Mouse (Mus musculus) embryonic facial prominence, embryonic 12.5 days (tissue): ENCODE results near the gene Vmp1. TPM values are rescaled to one million over a fixed set of nuclear protein-coding genes. Genes with fewer than 3 reads are reported as not detected.

Experiments used
- ATAC-seq: fragments of 200-750 bp; cut with Nextera tagmentation; 2 replicates; pipeline ENCODE4 v1.8.0; 2017; ENCODE audit not compliant: insufficient number of reproducible peaks, insufficient read depth, low FRiP score, low TSS enrichment
- H3K27ac ChIP-seq: fragments of 300-500 bp; sonication (generic); 2 replicates; pipeline ENCODE4 v1.5.1; 2016; ENCODE audit warnings: mild to moderate bottlenecking
- H3K27me3 ChIP-seq: fragments of 300-500 bp; sonication (generic); 2 replicates; pipeline ENCODE4 v1.6.1; 2016; ENCODE audit warnings: mild to moderate bottlenecking, moderate library complexity
- H3K36me3 ChIP-seq: fragments of 300-500 bp; sonication (generic); 2 replicates; pipeline ENCODE4 v1.6.1; 2016; ENCODE audit warnings: mild to moderate bottlenecking
- H3K4me1 ChIP-seq: fragments of 300-500 bp; sonication (generic); 2 replicates; pipeline ENCODE4 v1.6.1; 2016
- H3K4me2 ChIP-seq: fragments of 300-500 bp; sonication (generic); replicated peaks from 2 replicates; pipeline ENCODE4 v1.6.1; 2016; ENCODE audit warnings: mild to moderate bottlenecking, moderate library complexity
- H3K4me3 ChIP-seq: fragments of 300-500 bp; sonication (generic); 2 replicates; pipeline ENCODE4 v1.5.1; 2016; ENCODE audit warnings: mild to moderate bottlenecking
- H3K9ac ChIP-seq: fragments of 300-500 bp; sonication (generic); 2 replicates; pipeline ENCODE4 v1.6.1; 2016; ENCODE audit warnings: mild to moderate bottlenecking, moderate library complexity
- H3K9me3 ChIP-seq: fragments of 300-500 bp; sonication (generic); 2 replicates; pipeline ENCODE4 v1.6.1; 2016; ENCODE audit warnings: mild to moderate bottlenecking, moderate library complexity
- WGBS: fragments of 180-500 bp; shearing (Covaris S2); methylation state at CpG from one replicate; pipeline ENCODE4 v1.1.7; 2016; 5-methylcytosine and 5-hydroxymethylcytosine counted together
- polyA plus RNA-seq: library from polyadenylated mRNA; unstranded; fragments of >200 nt; fragmentation: Nextera tagmentation; extraction: Ambion mirVana; gene quantifications from 2 replicates; pipeline ENCODE4 v1.2.1, GENCODE M21; 2016

Vmp1 gene
- polyA plus RNA-seq, 1 experiment from 2014 or later = 84.7 TPM

GRCm38 (mm10) chr11:86586177-86586867, 97.3 kb downstream of the Vmp1 start:
- Histone ChIP-seq H3K4me1 (peaks cover 15% of the 10 kb centered on the region), H3K4me2 (peak overlapping the region; percentile 53), H3K9me3 (no peaks in the 10 kb centered on the region), H3K9ac (peak overlapping the region; percentile 10; the same call in 1 of the 2 replicates), H3K4me3 (peak overlapping the region; percentile 28), H3K27me3 (no peaks in the 10 kb centered on the region), H3K27ac (0 out of 2 replicates have a peak overlapping the region, but pooled peaks have one; percentile 55), H3K36me3 (no peaks in the 10 kb centered on the region)
- WGBS = 19% methylated on average over 12 of the region's 12 CpGs
- ATAC-seq = peak; percentile 35; the same call in 1 of the 2 replicates

- no peaks in the 10 kb centered on the region for H3K27me3 ChIP-seq
- H3K4me2 ChIP-seq = peak overlapping the region; percentile 24
- ATAC-seq = no peak
- WGBS = 38% methylated on average over 3 of the region's 3 CpGs
- H3K9ac ChIP-seq = no peak overlapping the region
- H3K4me3 ChIP-seq = peak overlapping the region; percentile 8; the same call in 1 of the 2 replicates
- H3K9me3 ChIP-seq = no peaks in the 10 kb centered on the region
- peaks cover 22% of the 10 kb centered on the region for H3K4me1 ChIP-seq
- peak overlapping the region; percentile 54; the same call in 1 of the 2 replicates for H3K27ac ChIP-seq
- no peaks in the 10 kb centered on the region for H3K36me3 ChIP-seq
These were observed 98.0 kb downstream of the Vmp1 start for GRCm38 (mm10) chr11:86585598-86585984.

- Histone ChIP-seq H3K9ac (no peak overlapping the region), H3K4me1 (peaks cover 24% of the 10 kb centered on the region), H3K9me3 (no peaks in the 10 kb centered on the region), H3K27me3 (no peaks in the 10 kb centered on the region), H3K4me3 (peak overlapping the region; percentile 8; the same call in 1 of the 2 replicates), H3K4me2 (peak overlapping the region; percentile 24; the same call in 1 of the 2 replicates), H3K36me3 (no peaks in the 10 kb centered on the region), H3K27ac (no peak overlapping the region)
- ATAC-seq = no peak
- WGBS = 72% methylated on average over 7 of the region's 7 CpGs
These were observed 98.6 kb downstream of the Vmp1 start for GRCm38 (mm10) chr11:86584898-86585597.

DNA sequence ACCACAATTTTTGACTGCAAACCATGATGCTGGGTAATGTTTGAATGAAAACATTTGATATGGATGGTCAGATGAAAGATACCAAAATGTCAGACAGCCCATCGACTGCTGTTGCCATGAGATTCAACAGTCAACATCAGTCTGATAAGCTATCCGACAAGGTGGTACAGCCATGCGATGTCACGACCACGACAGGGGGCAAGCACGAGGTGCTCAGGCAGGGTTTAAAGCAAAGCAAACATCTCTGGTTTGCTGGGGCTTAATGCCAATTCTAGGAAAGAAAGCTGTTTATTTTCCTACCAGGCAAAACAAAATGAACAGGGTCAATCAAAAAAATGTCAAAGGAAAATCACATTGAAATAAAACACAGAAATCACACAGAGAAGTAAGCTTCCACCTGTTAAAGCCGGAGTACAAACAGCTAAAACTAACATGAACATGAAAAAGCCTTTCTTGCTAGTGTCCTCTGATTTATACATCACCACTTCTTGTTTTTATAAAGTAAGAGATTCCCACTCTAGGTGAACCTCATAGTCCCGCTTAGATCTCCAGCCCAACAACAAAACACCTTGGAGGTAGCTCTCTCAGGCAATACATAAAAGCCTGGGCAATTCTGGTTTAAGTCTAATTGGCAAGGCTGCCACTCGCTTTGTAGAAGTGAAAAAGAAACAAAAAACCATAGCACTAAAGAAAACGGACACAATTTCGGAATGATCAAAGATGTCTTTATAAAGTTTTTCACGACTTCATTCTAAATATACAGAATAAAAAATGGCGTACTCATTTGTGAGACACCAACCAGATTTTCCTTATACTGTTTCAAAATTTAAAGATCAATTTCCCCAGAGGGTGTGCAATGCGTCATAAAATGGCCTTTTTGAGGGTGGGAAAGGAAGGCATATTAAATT, 99.4 kb downstream of the Vmp1 start:
- H3K9me3 ChIP-seq = no peaks in the 10 kb centered on the region
- WGBS = 88% methylated on average over 14 of the region's 14 CpGs
- no peak for ATAC-seq
- H3K4me3 ChIP-seq = no peak overlapping the region
- H3K4me1 ChIP-seq = peaks cover 25% of the 10 kb centered on the region
- no peak overlapping the region for H3K27ac ChIP-seq
- H3K27me3 ChIP-seq = no peaks in the 10 kb centered on the region
- H3K4me2 ChIP-seq = no peak overlapping the region
- no peaks in the 10 kb centered on the region for H3K36me3 ChIP-seq
- H3K9ac ChIP-seq = no peak overlapping the region

GRCm38 (mm10) chr11:86583313-86583825, 100.3 kb downstream of the Vmp1 start:
- no peak for ATAC-seq
- Histone ChIP-seq H3K9ac (no peak overlapping the region), H3K9me3 (no peaks in the 10 kb centered on the region), H3K4me3 (no peak overlapping the region), H3K4me2 (no peak overlapping the region), H3K4me1 (peaks cover 29% of the 10 kb centered on the region), H3K27ac (no peak overlapping the region), H3K36me3 (no peaks in the 10 kb centered on the region), H3K27me3 (no peaks in the 10 kb centered on the region)
- WGBS = 90% methylated on average over 3 of the region's 3 CpGs

- H3K9me3 ChIP-seq = no peaks in the 10 kb centered on the region
- no peak overlapping the region for H3K9ac ChIP-seq
- H3K36me3 ChIP-seq = no peaks in the 10 kb centered on the region
- no peak for ATAC-seq
- 88% methylated on average over 7 of the region's 7 CpGs for WGBS
- H3K4me3 ChIP-seq = no peak overlapping the region
- H3K4me1 ChIP-seq = peaks cover 33% of the 10 kb centered on the region
- no peaks in the 10 kb centered on the region for H3K27me3 ChIP-seq
- H3K27ac ChIP-seq = no peak overlapping the region
- no peak overlapping the region for H3K4me2 ChIP-seq
These were observed 100.9 kb downstream of the Vmp1 start for GRCm38 (mm10) chr11:86582543-86583260.

DNA sequence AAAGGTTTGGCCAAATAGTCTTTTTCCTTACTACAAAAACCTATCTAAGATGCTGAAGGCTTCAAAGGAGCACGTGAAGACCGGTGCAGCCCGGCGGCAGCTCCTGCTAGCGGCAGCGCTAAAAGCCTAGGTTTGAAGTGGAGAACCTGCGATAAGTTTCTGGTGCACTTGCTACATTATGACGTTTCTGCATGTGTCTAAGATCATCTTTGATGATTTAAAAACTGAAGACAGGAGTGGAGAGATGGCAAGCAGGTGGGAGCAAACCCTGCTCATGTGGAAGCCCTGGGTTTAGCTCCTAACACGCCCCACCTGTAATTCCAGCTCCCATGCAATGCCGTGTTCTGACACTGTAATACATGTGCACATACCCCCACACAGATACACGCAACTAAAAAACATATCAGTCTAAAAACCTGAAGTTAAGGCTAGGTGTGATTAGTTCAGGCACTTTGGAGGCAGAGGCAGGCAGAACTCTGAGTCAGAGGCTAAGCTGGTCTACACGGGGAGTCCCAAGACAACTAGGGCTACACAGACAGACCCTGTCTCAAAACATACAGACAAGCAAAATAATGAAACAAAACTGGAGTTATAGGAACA, 101.6 kb downstream of the Vmp1 start:
- 89% methylated on average over 12 of the region's 12 CpGs for WGBS
- Histone ChIP-seq H3K4me2 (no peak overlapping the region), H3K4me3 (no peak overlapping the region), H3K9me3 (no peaks in the 10 kb centered on the region), H3K4me1 (peaks cover 33% of the 10 kb centered on the region), H3K27me3 (no peaks in the 10 kb centered on the region), H3K27ac (peak overlapping the region; percentile 81; the same call in 1 of the 2 replicates), H3K9ac (no peak overlapping the region), H3K36me3 (no peaks in the 10 kb centered on the region)
- no peak for ATAC-seq

DNA sequence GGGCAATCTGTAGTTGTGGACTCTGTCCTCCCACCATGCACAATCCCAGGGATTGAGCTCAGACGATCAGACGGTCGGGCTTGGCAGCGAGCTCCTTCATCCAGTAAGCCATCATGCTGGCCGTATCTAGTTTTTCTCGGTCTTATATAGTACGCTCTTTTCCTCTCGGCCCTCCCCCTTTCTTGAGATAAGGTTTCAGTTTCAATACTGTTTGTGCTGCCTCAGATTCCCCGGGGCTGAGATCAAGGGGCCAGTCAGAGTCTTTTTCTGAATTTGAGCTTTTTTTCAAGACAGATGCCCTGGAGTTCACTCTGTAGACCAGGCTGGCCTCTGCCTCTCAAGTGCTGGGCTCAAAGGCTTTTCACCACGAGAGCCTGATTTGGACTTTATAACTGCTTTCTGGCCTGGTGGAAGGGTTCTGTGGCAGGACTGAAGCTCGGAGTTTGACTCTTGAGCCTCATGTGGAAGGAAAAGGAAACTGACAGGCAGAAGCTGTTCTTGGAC, 102.3 kb downstream of the Vmp1 start:
- Histone ChIP-seq H3K4me2 (0 out of 2 replicates have a peak overlapping the region, but pooled peaks have one; percentile 14), H3K9ac (no peak overlapping the region), H3K4me3 (no peak overlapping the region), H3K36me3 (no peaks in the 10 kb centered on the region), H3K27ac (peak overlapping the region; percentile 81), H3K4me1 (peaks cover 32% of the 10 kb centered on the region), H3K27me3 (no peaks in the 10 kb centered on the region), H3K9me3 (no peaks in the 10 kb centered on the region)
- WGBS = 19% methylated on average over 11 of the region's 11 CpGs
- no peak for ATAC-seq

DNA sequence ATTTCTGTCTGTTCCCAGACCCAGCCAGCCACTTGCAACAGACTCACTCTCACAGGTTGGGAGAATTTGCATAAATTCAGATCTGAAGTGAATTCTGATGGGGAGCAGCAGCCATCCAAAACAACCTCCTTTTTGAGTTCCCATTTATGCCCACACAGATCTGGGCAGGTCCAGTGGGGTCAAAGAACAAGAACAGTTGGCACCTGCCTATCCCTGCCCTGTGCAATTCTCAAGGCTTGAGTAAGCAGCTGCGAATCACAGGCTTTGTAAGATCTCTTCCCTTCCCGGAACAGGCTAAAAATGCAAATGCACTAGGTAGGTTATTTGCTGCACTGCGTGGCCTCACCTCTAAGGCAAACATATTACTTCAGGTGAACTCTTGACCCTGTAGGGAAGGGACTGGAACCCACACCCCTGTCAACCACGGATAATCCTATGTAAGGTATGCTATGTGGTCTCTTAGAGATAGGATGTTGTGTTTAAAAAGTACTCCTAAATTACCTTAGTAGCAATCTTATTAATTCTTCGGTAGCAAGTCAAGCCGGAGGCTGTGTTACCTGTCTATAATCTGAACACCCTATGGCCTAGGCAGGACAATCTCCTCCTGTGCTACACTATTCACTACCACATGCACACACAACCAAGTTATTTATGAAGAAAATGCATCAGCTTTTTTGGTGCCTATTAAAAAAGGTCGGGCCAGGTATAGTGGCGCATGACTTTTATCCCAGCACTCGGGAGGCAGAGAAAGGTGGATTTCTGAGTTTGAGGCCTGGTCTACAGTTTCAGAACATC, 103.1 kb downstream of the Vmp1 start:
- WGBS = 83% methylated on average over 9 of the region's 9 CpGs
- Histone ChIP-seq H3K4me2 (0 out of 2 replicates have a peak overlapping the region, but pooled peaks have one; percentile 14), H3K9me3 (no peaks in the 10 kb centered on the region), H3K36me3 (no peaks in the 10 kb centered on the region), H3K9ac (no peak overlapping the region), H3K27me3 (no peaks in the 10 kb centered on the region), H3K27ac (peak overlapping the region; percentile 81; the same call in 1 of the 2 replicates), H3K4me1 (peaks cover 32% of the 10 kb centered on the region), H3K4me3 (no peak overlapping the region)
- no peak for ATAC-seq
